Mouse (Mus musculus): Measurements from ENCODE around the gene Arhgap42. TPM values are rescaled to one million over a fixed set of nuclear protein-coding genes. Genes with fewer than 3 reads are reported as not detected.

The Arhgap42 gene
- polyA plus RNA-seq, 1 experiment from 2014 or later, result 13.7 TPM

- WGBS (ENCODE audit: insufficient replicate concordance), result 49% methylated on average over 8 of the region's 8 CpGs
- Histone ChIP-seq H3K9me3 (ENCODE audit: low read length) (no peaks in the 10 kb centered on the region), H3K9ac (replicated peaks) (no peak overlapping the region), H3K4me2 (ENCODE audit: low read depth, low read length) (no peak overlapping the region), H3K4me3 (ENCODE audit: low read depth, low read length) (no peak overlapping the region), H3K27me3 (ENCODE audit: insufficient read depth, low read length) (no peaks in the 10 kb centered on the region), H3K27ac (ENCODE audit: low read depth) (no peak overlapping the region), H3K4me1 (ENCODE audit: insufficient read depth) (no peaks in the 10 kb centered on the region), H3K36me3 (replicated peaks; ENCODE audit: insufficient read depth, low read length) (no peaks in the 10 kb centered on the region)
- DNase-seq (peak; percentile 20), ATAC-seq (peak; percentile 35; the same call in 1 of the 2 replicates)
- TF ChIP-seq CTCF (IDR thresholded peaks at IDR 0.05; ENCODE audit: low read depth) (peak; percentile 67), EP300 (IDR thresholded peaks at IDR 0.05; ENCODE audit: low read depth) (no peak)
Measured at GRCm38 (mm10) chr9:8964512-8965133, 274.3 kb downstream of the Arhgap42 start.

- H3K9me3 ChIP-seq (ENCODE audit: low read length), result no peaks in the 10 kb centered on the region
- H3K4me1 ChIP-seq (ENCODE audit: insufficient read depth), result no peaks in the 10 kb centered on the region
- no peaks in the 10 kb centered on the region for H3K27me3 ChIP-seq (ENCODE audit: insufficient read depth, low read length)
- TF ChIP-seq CTCF (IDR thresholded peaks at IDR 0.05; ENCODE audit: low read depth), result no peak
- no peak for TF ChIP-seq EP300 (IDR thresholded peaks at IDR 0.05; ENCODE audit: low read depth)
- H3K9ac ChIP-seq (replicated peaks), result no peak overlapping the region
- no peak overlapping the region for H3K4me3 ChIP-seq (ENCODE audit: low read depth, low read length)
- ATAC-seq, result no peak
- H3K36me3 ChIP-seq (replicated peaks; ENCODE audit: insufficient read depth, low read length), result no peaks in the 10 kb centered on the region
- no peak overlapping the region for H3K4me2 ChIP-seq (ENCODE audit: low read depth, low read length)
- DNase-seq, result no peak
- H3K27ac ChIP-seq (ENCODE audit: low read depth), result no peak overlapping the region
Measured at GRCm38 (mm10) chr9:8953306-8953705, 285.6 kb downstream of the Arhgap42 start.

Measured in liver, postnatal 0 days (tissue).